Mouse (Mus musculus): ENCODE results near the gene Col10a1. TPM values are rescaled to one million over a fixed set of nuclear protein-coding genes. Genes with fewer than 3 reads are reported as not detected.

The Col10a1 gene
- polyA plus RNA-seq (2015; fragmentation: Nextera tagmentation; extraction: Ambion mirVana) = 0.05 and 0.07 TPM in 2 replicates

DNA sequence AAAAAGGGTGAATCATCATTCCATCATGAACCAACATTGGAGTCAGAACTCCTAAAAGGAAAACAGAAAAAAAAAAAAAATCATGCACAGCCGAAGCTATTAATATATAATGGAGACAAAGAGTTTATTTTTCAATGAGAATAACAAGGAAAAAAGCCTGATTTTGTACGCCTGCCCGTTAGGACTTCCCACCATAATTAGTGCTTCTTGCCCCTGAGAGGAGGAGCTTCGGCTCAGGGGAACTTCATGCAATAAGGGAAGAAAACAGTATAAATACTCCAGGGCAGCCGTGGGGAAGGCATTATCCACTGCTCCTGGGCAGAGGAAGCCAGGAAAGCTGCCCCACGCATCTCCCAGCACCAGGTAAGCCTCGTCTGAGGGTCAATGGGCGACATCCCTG lies at the start of gene Col10a1:
Gene Col10a1, plus strand, starts transcription at position 301 of the 400 bp plus-strand sequence.
- WGBS (ENCODE audit: insufficient replicate concordance) = 73% methylated on average over 8 of the region's 8 CpGs

GRCm38 (mm10) chr10:34341014-34341413 lies 48.8 kb upstream of the Col10a1 start:
- ATAC-seq (ENCODE audit: low read depth) (no peak), DNase-seq (no peak)
- 70% methylated on average over 6 of the region's 6 CpGs for WGBS (ENCODE audit: insufficient replicate concordance)
- Histone ChIP-seq H3K4me2 (no peak overlapping the region), H3K36me3 (no peaks in the 10 kb centered on the region), H3K9ac (no peak overlapping the region), H3K4me1 (replicated peaks) (no peaks in the 10 kb centered on the region), H3K27ac (no peak overlapping the region), H3K4me3 (replicated peaks) (no peak overlapping the region), H3K9me3 (replicated peaks) (no peaks in the 10 kb centered on the region), H3K27me3 (no peaks in the 10 kb centered on the region)

More for the DNA sequence above, at the start of gene Col10a1:
- Histone ChIP-seq H3K36me3 (no peaks in the 10 kb centered on the region), H3K4me2 (no peak within 1 kb of the TSS), H3K9me3 (replicated peaks) (no peaks in the 10 kb centered on the region), H3K4me3 (replicated peaks) (no peak within 1 kb of the TSS), H3K4me1 (replicated peaks) (no peaks in the 10 kb centered on the region), H3K27me3 (no peaks in the 10 kb centered on the region), H3K9ac (no peak within 1 kb of the TSS), H3K27ac (no peak within 1 kb of the TSS)
- no peak for ATAC-seq (ENCODE audit: low read depth)
- no peak for DNase-seq

- 42% methylated on average over 1 of the region's 1 CpGs for WGBS (ENCODE audit: insufficient replicate concordance)
- ATAC-seq (ENCODE audit: low read depth) (no peak), DNase-seq (no peak)
- no peak overlapping the region for H3K27ac ChIP-seq
- no peaks in the 10 kb centered on the region for H3K36me3 ChIP-seq
- H3K9ac ChIP-seq = no peak overlapping the region
- H3K9me3 ChIP-seq (replicated peaks) = no peaks in the 10 kb centered on the region
- no peak overlapping the region for H3K4me3 ChIP-seq (replicated peaks)
- H3K4me2 ChIP-seq = no peak overlapping the region
- no peaks in the 10 kb centered on the region for H3K4me1 ChIP-seq (replicated peaks)
- H3K27me3 ChIP-seq = no peaks in the 10 kb centered on the region
Measured at GRCm38 (mm10) chr10:34341886-34342285, 47.9 kb upstream of the Col10a1 start.

GRCm38 (mm10) chr10:34352166-34352565 lies 37.6 kb upstream of the Col10a1 start:
- Histone ChIP-seq H3K27ac (no peak overlapping the region), H3K4me3 (replicated peaks) (no peak overlapping the region), H3K4me1 (replicated peaks) (no peaks in the 10 kb centered on the region), H3K9ac (no peak overlapping the region), H3K4me2 (no peak overlapping the region), H3K36me3 (no peaks in the 10 kb centered on the region), H3K9me3 (replicated peaks) (no peaks in the 10 kb centered on the region), H3K27me3 (no peaks in the 10 kb centered on the region)
- DNase-seq (no peak), ATAC-seq (ENCODE audit: low read depth) (no peak)
- WGBS (ENCODE audit: insufficient replicate concordance) = 75% methylated on average over 4 of the region's 4 CpGs

DNA sequence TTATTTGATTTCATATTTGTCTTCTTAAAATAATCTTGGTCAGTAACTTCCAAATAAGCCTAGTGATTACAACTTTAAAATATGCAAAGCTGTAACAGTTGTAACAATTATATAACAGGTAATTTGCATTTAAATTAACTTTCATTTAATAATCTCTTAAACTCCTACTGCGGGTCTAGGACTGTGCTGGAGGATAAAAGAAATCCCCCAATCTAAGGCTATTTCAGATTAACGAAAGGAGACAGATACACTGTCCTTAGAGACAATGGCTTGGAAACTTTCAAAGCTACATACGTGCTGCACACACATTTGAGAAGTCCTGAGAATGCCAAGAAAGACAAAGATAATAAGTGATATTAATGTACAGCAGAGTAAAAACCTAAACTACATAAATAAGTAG lies 31.5 kb upstream of the Col10a1 start:
- H3K9ac ChIP-seq = no peak overlapping the region
- H3K27me3 ChIP-seq = no peaks in the 10 kb centered on the region
- DNase-seq (no peak), ATAC-seq (ENCODE audit: low read depth) (no peak)
- H3K4me2 ChIP-seq = no peak overlapping the region
- no peak overlapping the region for H3K27ac ChIP-seq
- H3K9me3 ChIP-seq (replicated peaks) = no peaks in the 10 kb centered on the region
- H3K4me1 ChIP-seq (replicated peaks) = no peaks in the 10 kb centered on the region
- WGBS (ENCODE audit: insufficient replicate concordance) = 67% methylated on average over 3 of the region's 3 CpGs
- H3K4me3 ChIP-seq (replicated peaks) = no peak overlapping the region
- H3K36me3 ChIP-seq = no peaks in the 10 kb centered on the region

DNA sequence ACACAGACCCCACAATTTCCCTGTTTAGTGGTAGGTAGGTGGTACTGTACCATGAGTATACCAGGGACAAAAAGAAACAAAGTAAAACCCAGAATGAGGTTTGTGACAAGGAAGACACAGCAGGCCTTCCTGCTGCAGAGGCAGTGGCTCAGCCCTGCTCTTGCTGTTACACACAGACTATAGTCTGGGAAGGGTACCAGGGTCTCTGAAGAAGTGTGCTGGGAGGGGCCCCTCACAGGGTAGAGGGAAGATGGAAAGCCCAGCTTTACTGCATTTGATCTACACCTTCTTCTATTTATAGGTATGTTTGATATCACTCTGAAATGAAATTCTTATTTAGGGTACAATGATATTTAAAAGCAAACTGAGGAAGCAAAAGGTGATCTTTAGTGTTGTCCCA lies 26.0 kb upstream of the Col10a1 start:
- no peaks in the 10 kb centered on the region for H3K9me3 ChIP-seq (replicated peaks)
- H3K27me3 ChIP-seq = no peaks in the 10 kb centered on the region

GRCm38 (mm10) chr10:34368138-34368537 lies 21.6 kb upstream of the Col10a1 start:
- no peak overlapping the region for H3K4me3 ChIP-seq (replicated peaks)
- H3K36me3 ChIP-seq = no peaks in the 10 kb centered on the region
- H3K9me3 ChIP-seq (replicated peaks) = no peaks in the 10 kb centered on the region
- DNase-seq (no peak), ATAC-seq (ENCODE audit: low read depth) (no peak)
- H3K9ac ChIP-seq = no peak overlapping the region
- H3K4me1 ChIP-seq (replicated peaks) = no peaks in the 10 kb centered on the region
- no peaks in the 10 kb centered on the region for H3K27me3 ChIP-seq
- no peak overlapping the region for H3K4me2 ChIP-seq
- 65% methylated on average over 5 of the region's 5 CpGs for WGBS (ENCODE audit: insufficient replicate concordance)
- no peak overlapping the region for H3K27ac ChIP-seq

More for the DNA sequence above, 26.0 kb upstream of the Col10a1 start:
- DNase-seq (no peak), ATAC-seq (ENCODE audit: low read depth) (no peak)
- Histone ChIP-seq H3K9ac (no peak overlapping the region), H3K4me1 (replicated peaks) (no peaks in the 10 kb centered on the region), H3K27ac (no peak overlapping the region), H3K36me3 (no peaks in the 10 kb centered on the region), H3K4me2 (no peak overlapping the region), H3K4me3 (replicated peaks) (no peak overlapping the region)

GRCm38 (mm10) chr10:34373332-34373731 lies 16.4 kb upstream of the Col10a1 start:
- Histone ChIP-seq H3K4me1 (replicated peaks) (no peaks in the 10 kb centered on the region), H3K9me3 (replicated peaks) (no peaks in the 10 kb centered on the region), H3K27me3 (no peaks in the 10 kb centered on the region), H3K4me2 (no peak overlapping the region), H3K9ac (no peak overlapping the region), H3K36me3 (no peaks in the 10 kb centered on the region), H3K4me3 (replicated peaks) (no peak overlapping the region), H3K27ac (no peak overlapping the region)
- ATAC-seq (ENCODE audit: low read depth) = no peak
- DNase-seq = no peak
- 76% methylated on average over 7 of the region's 7 CpGs for WGBS (ENCODE audit: insufficient replicate concordance)

- no peaks in the 10 kb centered on the region for H3K4me1 ChIP-seq (replicated peaks)
- ATAC-seq (ENCODE audit: low read depth) = no peak
- H3K27ac ChIP-seq = no peak overlapping the region
- no peak overlapping the region for H3K4me3 ChIP-seq (replicated peaks)
- H3K27me3 ChIP-seq = no peaks in the 10 kb centered on the region
- no peak overlapping the region for H3K4me2 ChIP-seq
- H3K9me3 ChIP-seq (replicated peaks) = no peaks in the 10 kb centered on the region
- H3K9ac ChIP-seq = no peak overlapping the region
- DNase-seq = no peak
- WGBS (ENCODE audit: insufficient replicate concordance) = 72% methylated on average over 5 of the region's 5 CpGs
- H3K36me3 ChIP-seq = no peaks in the 10 kb centered on the region
Measured at GRCm38 (mm10) chr10:34385636-34386035, 4.1 kb upstream of the Col10a1 start.

GRCm38 (mm10) chr10:34396959-34397358 lies 7.2 kb downstream of the Col10a1 start:
- Histone ChIP-seq H3K4me2 (no peak overlapping the region), H3K9me3 (replicated peaks) (no peaks in the 10 kb centered on the region), H3K4me3 (replicated peaks) (no peak overlapping the region), H3K27ac (no peak overlapping the region), H3K4me1 (replicated peaks) (no peaks in the 10 kb centered on the region), H3K36me3 (no peaks in the 10 kb centered on the region; the same call in 1 of the 2 replicates), H3K9ac (no peak overlapping the region), H3K27me3 (no peaks in the 10 kb centered on the region)
- no peak for DNase-seq
- no peak for ATAC-seq (ENCODE audit: low read depth)
- 83% methylated on average over 4 of the region's 4 CpGs for WGBS (ENCODE audit: insufficient replicate concordance)

DNA sequence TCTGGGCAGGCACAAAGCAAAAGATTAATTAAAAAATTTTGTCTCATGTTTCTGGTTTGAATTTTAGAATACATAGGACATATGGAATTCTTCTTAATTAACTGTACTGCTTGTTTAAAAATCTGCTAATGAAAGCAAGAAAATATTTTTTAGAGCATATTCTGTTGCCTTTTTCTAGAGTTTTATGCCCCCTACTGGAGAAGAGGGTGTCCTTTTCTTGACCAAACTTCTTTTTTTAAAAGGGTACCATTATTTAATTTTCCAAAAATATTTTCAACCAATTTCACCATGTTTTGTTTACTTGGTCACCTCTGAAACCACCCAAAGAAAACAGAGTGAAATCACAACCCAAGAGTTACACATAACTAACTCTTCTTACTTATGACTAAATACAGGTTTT lies 9.5 kb downstream of the Col10a1 start:
- Histone ChIP-seq H3K36me3 (peaks cover 9% of the 10 kb centered on the region), H3K4me1 (replicated peaks) (no peaks in the 10 kb centered on the region), H3K27ac (no peak overlapping the region), H3K4me2 (no peak overlapping the region), H3K27me3 (no peaks in the 10 kb centered on the region), H3K9me3 (replicated peaks) (no peaks in the 10 kb centered on the region), H3K4me3 (replicated peaks) (no peak overlapping the region), H3K9ac (no peak overlapping the region)
- DNase-seq (no peak), ATAC-seq (ENCODE audit: low read depth) (no peak)

DNA sequence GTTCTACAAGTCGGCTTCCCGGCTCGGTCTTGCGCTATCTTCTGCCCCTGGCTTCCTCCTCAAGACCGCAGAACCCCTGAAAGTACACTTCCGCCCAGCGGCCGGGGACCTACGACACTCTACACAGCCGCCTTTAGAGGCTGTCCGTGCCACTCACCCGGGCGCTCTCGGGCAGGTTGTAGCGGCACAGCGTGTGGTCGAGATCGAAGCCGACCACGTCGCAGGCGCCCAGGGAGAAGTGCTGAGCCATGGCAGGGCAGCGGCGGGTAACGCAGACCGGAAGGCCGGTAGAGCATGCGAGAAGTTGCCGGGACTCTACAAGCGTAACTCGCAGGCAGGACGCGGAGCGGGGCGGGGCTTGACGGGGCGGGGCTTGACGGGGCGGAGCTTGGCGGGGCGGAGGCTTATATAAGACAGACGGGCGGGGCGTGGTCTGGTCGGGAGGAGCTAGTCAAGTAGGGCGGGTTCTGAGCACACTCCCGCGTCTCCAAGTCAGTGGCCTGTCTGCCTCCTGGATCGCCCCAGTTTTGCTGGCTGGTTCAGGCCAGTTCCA lies 28.5 kb downstream of the Col10a1 start, which contains the start of gene Nt5dc1:
Gene Nt5dc1, minus strand, starts transcription at position 349 of the 553 bp plus-strand sequence.
- peak within 1 kb of the TSS; percentile 83 for H3K9ac ChIP-seq
- DNase-seq (peak; percentile 92), ATAC-seq (ENCODE audit: low read depth) (peak; percentile 97)
- peak within 1 kb of the TSS; percentile 74 for H3K4me3 ChIP-seq (replicated peaks)
- H3K27ac ChIP-seq = peak within 1 kb of the TSS; percentile 87
- H3K27me3 ChIP-seq = no peaks in the 10 kb centered on the region
- peak within 1 kb of the TSS; percentile 80 for H3K4me2 ChIP-seq
- H3K4me1 ChIP-seq (replicated peaks) = peaks cover 40% of the 10 kb centered on the region
- under 1% methylated on average over 49 of the region's 49 CpGs for WGBS (ENCODE audit: insufficient replicate concordance)
- no peaks in the 10 kb centered on the region for H3K36me3 ChIP-seq
- no peaks in the 10 kb centered on the region for H3K9me3 ChIP-seq (replicated peaks)
